Mouse (Mus musculus) intestine, embryonic 14.5 days (tissue): ENCODE measurements around the gene Cyb5r4. TPM values are rescaled to one million over a fixed set of nuclear protein-coding genes. Genes with fewer than 3 reads are reported as not detected.

ENCODE experiments used
- ATAC-seq: fragments of 200-750 bp; cut with Nextera tagmentation; replicated peaks from 2 replicates; pipeline ENCODE4 v1.8.0; 2017; ENCODE audit warnings: low read depth, moderate number of reproducible peaks, moderate TSS enrichment, moderate library complexity; ENCODE audit not compliant: low FRiP score, low TSS enrichment
- DNase-seq: peaks from one replicate; pipeline ENCODE4 v3.0.0-alpha.2; 2018; ENCODE audit warnings: low spot score
- H3K27ac ChIP-seq: fragments of 300-500 bp; sonication (generic); 2 replicates; pipeline ENCODE4 v1.5.1; 2014; ENCODE audit warnings: low read depth, mild to moderate bottlenecking, control low read depth
- H3K27me3 ChIP-seq: fragments of 300-500 bp; sonication (generic); replicated peaks from 2 replicates; pipeline ENCODE4 v1.6.1; 2014; ENCODE audit warnings: low read length, control low read depth; ENCODE audit not compliant: control insufficient read depth, insufficient read depth
- H3K36me3 ChIP-seq: fragments of 300-500 bp; sonication (generic); 2 replicates; pipeline ENCODE4 v1.6.1; 2014; ENCODE audit warnings: low read length, control low read depth; ENCODE audit not compliant: control insufficient read depth, insufficient read depth
- H3K4me1 ChIP-seq: fragments of 300-500 bp; sonication (generic); replicated peaks from 2 replicates; pipeline ENCODE4 v1.6.1; 2014; ENCODE audit warnings: low read length, control low read depth, mixed read lengths; ENCODE audit not compliant: control insufficient read depth, insufficient read depth
- H3K4me2 ChIP-seq: fragments of 300-500 bp; sonication (generic); 2 replicates; pipeline ENCODE4 v1.6.1; 2014; ENCODE audit warnings: low read length
- H3K4me3 ChIP-seq: fragments of 300-500 bp; sonication (generic); 2 replicates; pipeline ENCODE4 v1.5.1; 2014; ENCODE audit warnings: low read depth, low read length, control low read depth, mixed read lengths
- H3K9ac ChIP-seq: fragments of 300-500 bp; sonication (generic); 2 replicates; pipeline ENCODE4 v1.6.1; 2014; ENCODE audit warnings: mild to moderate bottlenecking, low read length
- H3K9me3 ChIP-seq: fragments of 300-500 bp; sonication (generic); 2 replicates; pipeline ENCODE4 v1.6.1; 2016; ENCODE audit warnings: low read length, control low read depth; ENCODE audit not compliant: control insufficient read depth
- WGBS: fragments of 180-500 bp; shearing (Covaris S2); extraction: QIAGEN DNeasy Blood & Tissue Kit; methylation state at CpG from one replicate; pipeline ENCODE4 v1.1.7; 2014; 5-methylcytosine and 5-hydroxymethylcytosine counted together
- polyA plus RNA-seq: library from polyadenylated mRNA; unstranded; fragments of >200 nt; fragmentation: Nextera tagmentation; extraction: Ambion mirVana; gene quantifications from 2 replicates; pipeline ENCODE4 v1.2.1, GENCODE M21; 2014

Cyb5r4 gene
- polyA plus RNA-seq, 1 experiment from 2014 or later = 49.7 TPM

DNA sequence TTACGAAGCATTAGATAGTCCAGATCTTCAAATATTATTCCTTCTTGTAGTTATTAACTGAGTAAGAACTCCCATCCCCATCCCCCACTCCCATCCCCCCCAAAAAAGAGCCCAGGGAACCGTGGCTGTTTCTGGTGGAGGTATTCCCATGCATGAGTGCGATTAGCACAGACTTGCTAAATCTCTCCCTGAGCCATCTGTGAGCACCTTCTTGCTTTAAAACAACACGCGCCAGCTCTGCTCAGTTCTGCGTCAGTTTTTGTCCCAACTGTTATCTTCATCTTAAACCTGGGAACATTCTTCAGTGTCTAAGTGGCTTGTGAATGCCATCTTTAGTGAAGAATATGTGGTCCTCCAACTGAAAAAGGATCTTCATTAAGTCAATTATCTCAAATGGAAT lies 13.3 kb upstream of the Cyb5r4 start:
- ATAC-seq (no peak), DNase-seq (no peak)
- H3K36me3 ChIP-seq = no peaks in the 10 kb centered on the region
- peaks cover 13% of the 10 kb centered on the region; the same call in 1 of the 2 replicates for H3K27me3 ChIP-seq
- 46% methylated on average over 6 of the region's 6 CpGs for WGBS
- no peak overlapping the region for H3K27ac ChIP-seq
- no peak overlapping the region for H3K4me2 ChIP-seq
- H3K9me3 ChIP-seq = no peaks in the 10 kb centered on the region
- no peaks in the 10 kb centered on the region for H3K4me1 ChIP-seq
- H3K9ac ChIP-seq = no peak overlapping the region
- H3K4me3 ChIP-seq = no peak overlapping the region

DNA sequence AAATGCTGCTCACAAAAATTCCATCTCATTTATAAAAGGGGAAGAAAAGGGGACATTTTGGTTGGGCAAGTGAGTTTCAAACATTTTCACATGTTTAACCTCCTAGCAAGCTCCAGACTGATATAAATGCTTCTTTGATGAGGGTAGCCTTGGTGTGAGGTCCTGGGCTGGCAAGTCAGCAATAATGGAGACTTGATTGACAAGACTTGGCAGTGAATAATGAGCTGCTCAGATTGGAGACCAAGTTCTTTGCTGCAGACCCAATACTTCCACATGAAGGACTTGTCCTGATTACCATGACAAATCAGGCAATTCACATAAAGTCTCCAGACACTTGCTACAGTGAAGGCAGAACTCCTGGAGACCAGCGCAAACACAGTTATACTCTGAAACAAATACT lies 12.9 kb upstream of the Cyb5r4 start:
- H3K4me1 ChIP-seq = no peaks in the 10 kb centered on the region
- H3K9me3 ChIP-seq = no peaks in the 10 kb centered on the region
- ATAC-seq (no peak), DNase-seq (no peak)
- WGBS = 93% methylated on average over 1 of the region's 1 CpGs
- peaks cover 17% of the 10 kb centered on the region; the same call in 1 of the 2 replicates for H3K27me3 ChIP-seq
- H3K4me2 ChIP-seq = no peak overlapping the region
- H3K36me3 ChIP-seq = no peaks in the 10 kb centered on the region
- no peak overlapping the region for H3K9ac ChIP-seq
- H3K27ac ChIP-seq = no peak overlapping the region
- no peak overlapping the region for H3K4me3 ChIP-seq

DNA sequence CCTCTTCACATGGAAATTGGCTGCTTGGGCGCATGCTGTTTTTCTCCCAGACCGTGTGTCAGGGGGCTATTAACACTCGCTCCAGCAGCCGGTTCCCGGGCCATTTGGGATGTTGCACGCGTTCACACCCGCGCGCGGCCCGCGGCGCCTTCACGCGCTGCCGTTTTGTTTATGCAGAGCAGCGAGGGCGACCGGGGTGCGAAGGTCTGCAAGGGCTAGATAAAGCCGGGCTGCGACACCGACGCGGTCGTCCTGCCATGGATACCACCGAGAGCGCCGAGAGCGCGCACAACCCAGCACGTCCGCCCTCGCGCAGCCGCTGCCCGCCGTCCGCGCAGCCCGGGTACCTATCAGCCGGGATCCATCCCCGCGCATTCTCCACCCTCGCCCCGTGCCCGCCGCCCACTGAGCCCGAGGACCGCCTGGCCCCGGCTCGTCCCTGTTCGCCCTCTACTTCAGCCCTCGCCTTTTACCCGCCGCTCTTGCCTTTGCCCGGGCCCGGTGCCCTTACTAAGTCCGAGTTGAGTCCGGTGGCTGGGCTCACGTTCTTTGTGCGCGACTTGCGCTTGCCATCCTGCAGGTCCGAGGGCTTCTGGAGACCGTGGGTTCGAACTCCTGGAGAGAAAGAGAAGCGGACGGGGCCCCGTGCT lies 6.4 kb upstream of the Cyb5r4 start, which contains the start of gene Ripply2:
Gene Ripply2 (plus strand): TSS at position 250 of the 650 bp plus-strand sequence.
- DNase-seq = peak; percentile 58

DNA sequence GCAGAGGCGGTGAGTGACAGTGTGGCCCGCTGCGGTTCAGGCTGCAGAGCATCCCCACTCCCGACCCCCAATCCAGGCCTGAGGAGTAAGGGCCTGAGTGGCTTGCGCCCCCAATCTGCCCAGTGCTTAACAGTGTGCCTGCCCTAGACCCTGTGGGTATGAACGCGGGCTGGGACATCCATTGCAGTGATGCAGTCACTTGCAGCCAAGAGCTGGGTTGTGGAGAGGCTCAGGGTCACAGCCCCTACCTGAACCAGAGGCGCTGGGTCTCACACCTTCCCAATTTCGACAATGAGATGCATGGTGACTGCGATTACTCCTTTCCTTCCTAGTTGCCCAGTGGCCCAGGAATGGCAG lies 5.9 kb upstream of the Cyb5r4 start:
- H3K36me3 ChIP-seq = no peaks in the 10 kb centered on the region
- H3K27me3 ChIP-seq = peaks cover 52% of the 10 kb centered on the region
- WGBS = 6% methylated on average over 10 of the region's 10 CpGs
- ATAC-seq (no peak; the same call in 1 of the 2 replicates), DNase-seq (no peak)
- H3K4me1 ChIP-seq = no peaks in the 10 kb centered on the region
- peak overlapping the region; percentile 42 for H3K4me3 ChIP-seq
- no peak overlapping the region for H3K27ac ChIP-seq
- peak overlapping the region; percentile 86 for H3K4me2 ChIP-seq
- H3K9me3 ChIP-seq = no peaks in the 10 kb centered on the region
- H3K9ac ChIP-seq = no peak overlapping the region

More for the DNA sequence above, 6.4 kb upstream of the Cyb5r4 start, which contains the start of gene Ripply2:
- Histone ChIP-seq H3K4me1 (no peaks in the 10 kb centered on the region), H3K4me2 (peak within 1 kb of the TSS; percentile 86), H3K9ac (no peak within 1 kb of the TSS), H3K27me3 (peaks cover 52% of the 10 kb centered on the region), H3K36me3 (no peaks in the 10 kb centered on the region), H3K27ac (no peak within 1 kb of the TSS), H3K9me3 (no peaks in the 10 kb centered on the region), H3K4me3 (peak within 1 kb of the TSS; percentile 42)
- 0 out of 2 replicates have a peak, but pooled peaks have one; percentile 40 for ATAC-seq
- WGBS = under 1% methylated on average over 71 of the region's 71 CpGs

DNA sequence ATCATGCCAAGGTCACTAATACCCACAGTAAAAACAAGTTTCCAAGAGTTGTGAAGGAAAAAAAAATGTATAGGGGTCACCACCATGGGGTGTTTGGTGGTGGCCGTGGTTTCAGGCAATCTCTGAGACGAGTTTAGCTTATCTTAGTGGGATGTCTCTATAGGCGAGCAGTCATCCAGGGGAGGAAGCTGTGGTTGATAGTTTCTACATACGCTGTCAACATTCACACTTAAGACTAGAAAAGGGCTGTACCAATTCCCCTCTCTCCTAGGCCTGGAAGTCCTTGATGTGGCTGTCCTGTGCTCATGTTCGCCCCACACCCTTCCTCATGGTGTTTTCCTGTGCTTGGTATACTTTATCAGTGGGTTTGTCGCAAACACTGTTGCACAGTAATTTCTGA lies 4.0 kb downstream of the Cyb5r4 start:
- Histone ChIP-seq H3K4me3 (no peak overlapping the region), H3K4me1 (peaks cover 7% of the 10 kb centered on the region; the same call in 1 of the 2 replicates), H3K9ac (no peak overlapping the region), H3K27me3 (no peaks in the 10 kb centered on the region), H3K9me3 (no peaks in the 10 kb centered on the region), H3K4me2 (no peak overlapping the region), H3K27ac (no peak overlapping the region), H3K36me3 (no peaks in the 10 kb centered on the region)
- ATAC-seq = no peak
- DNase-seq = no peak
- 77% methylated on average over 6 of the region's 6 CpGs for WGBS

DNA sequence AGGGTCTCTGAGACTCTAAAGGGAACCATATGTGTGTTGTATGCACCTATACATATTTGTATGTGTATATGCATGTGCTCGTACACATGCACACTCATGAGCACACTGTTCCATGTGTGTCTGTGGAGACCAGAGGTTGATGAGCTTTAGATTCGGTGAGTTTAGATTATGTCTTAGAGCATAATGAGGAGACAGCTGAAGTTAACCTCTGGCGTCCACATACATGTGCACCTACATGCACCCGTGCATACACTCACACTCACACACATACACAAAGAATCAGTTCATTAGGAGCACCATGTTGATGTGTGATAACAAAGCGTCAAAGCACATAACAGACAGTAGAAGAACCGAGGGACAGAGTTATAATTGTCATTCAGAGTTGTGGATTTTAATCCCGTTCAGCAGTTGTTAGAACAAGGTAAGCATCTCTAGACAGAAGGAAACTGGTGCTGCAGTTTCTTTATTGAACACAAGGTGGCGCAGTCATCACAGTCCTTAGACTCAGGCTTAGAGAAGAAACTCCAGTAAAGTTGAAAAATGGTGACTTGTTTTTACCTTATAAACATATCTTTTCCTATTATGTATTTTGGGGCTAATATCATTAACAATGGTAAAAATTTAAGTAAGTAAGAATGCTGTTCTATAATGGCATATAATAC lies 5.7 kb downstream of the Cyb5r4 start:
- H3K4me1 ChIP-seq = peaks cover 5% of the 10 kb centered on the region; the same call in 1 of the 2 replicates
- no peaks in the 10 kb centered on the region for H3K36me3 ChIP-seq
- DNase-seq = peak; percentile 79
- no peak overlapping the region for H3K27ac ChIP-seq
- no peak overlapping the region for H3K4me2 ChIP-seq
- no peak overlapping the region for H3K4me3 ChIP-seq
- 44% methylated on average over 8 of the region's 8 CpGs for WGBS
- no peaks in the 10 kb centered on the region for H3K27me3 ChIP-seq
- ATAC-seq = 0 out of 2 replicates have a peak, but pooled peaks have one; percentile 60
- no peaks in the 10 kb centered on the region for H3K9me3 ChIP-seq
- no peak overlapping the region for H3K9ac ChIP-seq

DNA sequence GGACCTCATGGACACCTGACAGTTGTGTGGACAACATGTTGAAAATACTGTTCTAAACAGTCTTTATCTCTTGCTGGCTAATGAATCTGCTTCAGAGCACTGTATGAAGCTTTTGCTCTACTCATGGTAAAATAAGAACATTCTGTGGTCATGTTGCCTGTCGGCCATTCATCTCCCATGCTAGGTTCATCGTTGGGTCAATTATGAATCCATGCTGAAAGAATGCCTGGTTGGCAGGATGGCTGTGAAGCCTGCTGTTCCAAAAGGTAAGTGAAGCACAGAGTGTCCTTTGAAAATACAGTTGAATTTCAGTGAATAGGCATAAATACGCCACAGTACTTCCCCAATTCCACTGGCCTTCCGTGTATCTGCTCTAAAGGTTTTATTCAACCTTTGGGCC lies 10.4 kb downstream of the Cyb5r4 start:
- H3K9me3 ChIP-seq = no peaks in the 10 kb centered on the region
- no peak overlapping the region for H3K27ac ChIP-seq
- ATAC-seq (no peak), DNase-seq (no peak)
- H3K9ac ChIP-seq = no peak overlapping the region
- no peak overlapping the region for H3K4me3 ChIP-seq
- WGBS = 81% methylated on average over 4 of the region's 4 CpGs
- no peaks in the 10 kb centered on the region for H3K4me1 ChIP-seq
- H3K27me3 ChIP-seq = no peaks in the 10 kb centered on the region
- H3K36me3 ChIP-seq = no peaks in the 10 kb centered on the region
- no peak overlapping the region for H3K4me2 ChIP-seq

DNA sequence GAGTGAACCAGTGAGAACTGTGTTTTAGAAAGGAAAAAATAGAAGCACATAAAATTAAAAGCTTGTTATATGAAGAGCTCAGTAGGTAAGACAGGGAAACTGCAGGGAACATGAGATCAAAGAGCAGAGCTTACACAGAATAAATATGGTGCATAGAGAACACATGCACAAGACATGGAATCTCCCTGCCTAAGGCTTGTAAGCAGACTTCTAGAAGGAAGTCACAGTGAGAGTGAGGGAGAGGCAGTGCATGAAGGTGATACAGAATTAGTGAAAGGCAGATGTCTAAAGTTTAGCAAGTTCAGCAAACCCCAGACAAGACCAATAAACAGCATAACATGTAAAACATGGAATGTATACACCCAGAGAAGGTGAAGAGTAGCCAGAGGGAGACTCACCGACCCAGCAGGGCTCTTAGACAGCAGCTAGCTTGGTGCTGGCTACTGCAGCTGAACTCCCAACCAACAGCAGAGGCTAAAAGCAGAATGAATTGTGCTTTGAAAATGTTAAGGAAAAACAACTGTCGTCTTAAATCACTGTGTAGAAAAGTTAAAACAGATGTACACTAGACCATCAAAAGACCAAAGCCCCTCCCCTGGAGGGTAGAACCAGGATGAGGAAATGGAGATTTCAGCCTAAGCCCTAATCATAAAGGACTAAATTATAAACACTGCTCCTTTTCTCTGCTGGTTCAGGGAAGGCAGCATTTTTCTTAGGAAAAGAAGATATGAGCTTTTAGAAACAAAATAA lies 13.2 kb downstream of the Cyb5r4 start:
- Histone ChIP-seq H3K9ac (no peak overlapping the region), H3K4me3 (no peak overlapping the region), H3K4me1 (no peaks in the 10 kb centered on the region), H3K27me3 (no peaks in the 10 kb centered on the region), H3K27ac (no peak overlapping the region), H3K9me3 (no peaks in the 10 kb centered on the region), H3K4me2 (no peak overlapping the region), H3K36me3 (no peaks in the 10 kb centered on the region)
- 48% methylated on average over 2 of the region's 2 CpGs for WGBS
- ATAC-seq = no peak
- no peak for DNase-seq
